Mouse (Mus musculus) ES-Bruce4 (cell line): Measurements from ENCODE around the gene Sin3b.

Experiments used
- CTCF ChIP-seq: IDR thresholded peaks from one replicate; pipeline ENCODE4 v1.8.1; 2011; ENCODE audit warnings: low read depth, low read length
- EP300 ChIP-seq: IDR thresholded peaks from 2 replicates; pipeline ENCODE4 v1.6.1; 2011; ENCODE audit warnings: low read depth, low read length; ENCODE audit not compliant: insufficient read depth
- POLR2A ChIP-seq: IDR thresholded peaks from one replicate; pipeline ENCODE4 v1.8.1; 2011; ENCODE audit warnings: low read length; ENCODE audit not compliant: insufficient read depth

GRCm38 (mm10) chr8:72728636-72729035 lies 5.6 kb downstream of the Sin3b start:
- TF ChIP-seq CTCF (no peak), EP300 (no peak), POLR2A (no peak)
